In the genomic region with DNA sequence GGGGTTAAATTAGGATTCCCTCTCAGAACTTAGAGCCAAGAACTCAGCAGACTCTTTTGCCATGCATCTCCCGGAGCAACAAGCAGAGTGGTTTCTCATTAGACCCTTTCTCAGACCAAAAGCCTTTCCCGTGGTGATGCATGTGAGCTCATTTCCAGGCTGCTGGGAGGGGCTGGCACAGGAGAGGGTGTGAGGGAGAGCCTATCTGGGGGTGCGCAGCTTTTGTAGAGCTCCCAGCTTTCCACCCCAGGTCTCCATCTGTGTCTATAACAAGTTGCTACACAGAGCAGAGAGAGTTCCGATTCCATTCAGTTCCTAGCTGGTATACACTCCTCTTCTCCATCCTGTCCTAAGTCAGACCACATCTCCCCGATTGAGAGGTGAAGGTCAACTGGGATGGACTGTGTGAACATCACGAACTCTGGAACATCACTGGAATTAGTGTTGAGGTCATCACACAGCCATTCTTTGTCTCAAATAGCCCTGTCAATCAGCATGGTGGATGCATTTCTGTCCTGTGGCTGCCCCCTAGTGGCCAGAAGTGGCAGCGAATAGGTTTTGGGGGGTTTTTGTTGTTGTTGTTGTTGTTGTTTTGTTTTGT, we compare ENCODE assay signal across 8 mouse cellular contexts. TPM values are rescaled to one million over a fixed set of nuclear protein-coding genes. Genes with fewer than 3 reads are reported as not detected.
DNase-seq lines count a peak whose midpoint lies in the region; ATAC-seq lines count a peak whose summit lies in the region.

No protein-coding gene starts in this region.

- peak; percentile 54 to 61 for DNase-seq in right cerebral cortex, postnatal 10 days (ENCODE audit: low spot score in 2 of 2)
- DNase-seq in right cerebral cortex, adult 18-20 months: no peak
- peak; percentile 39 for DNase-seq in brain, adult 2 months (ENCODE audit: low read depth, low spot score)
- DNase-seq in lung, postnatal 10 days: peak; percentile 59
- peak; percentile 8 for DNase-seq in right cerebral cortex, postnatal 25 days

- no peaks in the 10 kb centered on the region for H3K27me3 ChIP-seq in forebrain, embryonic 13.5 days
- no peaks in the 10 kb centered on the region for H3K27me3 ChIP-seq in kidney, embryonic 15.5 days

- ATAC-seq in forebrain, embryonic 13.5 days: peak; percentile 57
- ATAC-seq in kidney, embryonic 15.5 days (replicated peaks; ENCODE audit: low FRiP score): no peak
- ATAC-seq in erythroblast, adult 5-6 weeks (replicated peaks; ENCODE audit: low FRiP score, poor library complexity, severe bottlenecking): no peak; the same call in 1 of the 2 replicates

- WGBS in forebrain, embryonic 13.5 days: 39% methylated on average over 7 of the region's 7 CpGs
- 47% methylated on average over 7 of the region's 7 CpGs for WGBS in kidney, embryonic 15.5 days

- peak overlapping the region; percentile 66 for H3K27ac ChIP-seq in forebrain, embryonic 13.5 days
- H3K27ac ChIP-seq in kidney, embryonic 15.5 days: 0 out of 2 replicates have a peak overlapping the region, but pooled peaks have one; percentile 27

- H3K4me2 ChIP-seq in forebrain, embryonic 13.5 days: no peak overlapping the region
- H3K4me2 ChIP-seq in kidney, embryonic 15.5 days: no peak overlapping the region

- H3K36me3 ChIP-seq in forebrain, embryonic 13.5 days (ENCODE audit: poor library complexity, severe bottlenecking): no peaks in the 10 kb centered on the region
- H3K36me3 ChIP-seq in kidney, embryonic 15.5 days: no peaks in the 10 kb centered on the region

- H3K4me1 ChIP-seq in forebrain, embryonic 13.5 days: peaks cover 19% of the 10 kb centered on the region
- peaks cover 18% of the 10 kb centered on the region for H3K4me1 ChIP-seq in kidney, embryonic 15.5 days

- no peak overlapping the region for H3K4me3 ChIP-seq in forebrain, embryonic 13.5 days
- H3K4me3 ChIP-seq in kidney, embryonic 15.5 days (replicated peaks): no peak overlapping the region

- no peak overlapping the region for H3K9ac ChIP-seq in forebrain, embryonic 13.5 days
- H3K9ac ChIP-seq in kidney, embryonic 15.5 days: no peak overlapping the region

- H3K9me3 ChIP-seq in forebrain, embryonic 13.5 days (replicated peaks): no peaks in the 10 kb centered on the region
- no peaks in the 10 kb centered on the region for H3K9me3 ChIP-seq in kidney, embryonic 15.5 days (replicated peaks)

RNA-seq across cellular contexts. Expression of a gene that starts 38.4 kb away (rescaled TPM):
- polyA plus RNA-seq in forebrain, embryonic 13.5 days (2015; fragmentation: Nextera tagmentation; extraction: Ambion mirVana): not detected in 2 replicates
- 1.6 and 1.8 TPM in 2 replicates for polyA plus RNA-seq in kidney, embryonic 15.5 days (2015; fragmentation: Nextera tagmentation; extraction: Ambion mirVana)
- 0.19 and 0.21 TPM in 2 replicates for total RNA-seq in erythroblast, adult 5-6 weeks (2015; ENCODE audit: low replicate concordance)
- 0.43 and 1.4 TPM in 2 replicates for total RNA-seq in erythroblast, adult 5-6 weeks (2017; ENCODE audit: low replicate concordance)
